Mouse (Mus musculus): ENCODE data around the gene Snx29. TPM values are rescaled to one million over a fixed set of nuclear protein-coding genes. Genes with fewer than 3 reads are reported as not detected.

Gene Snx29
- total RNA-seq, 2 experiments from 2014 or later: 32.1 to 33.4 TPM

GRCm38 (mm10) chr16:11725901-11726300 is 403.2 kb downstream of the Snx29 start:
- intact Hi-C loops (cut with DNase I): no loop called here
- DNase-seq (ENCODE audit: extremely low spot score in 1 of 2, low spot score in 2 of 2): peak in 1 of 2 experiments; percentile 6

- intact Hi-C loops (cut with DNase I): no loop called here
- DNase-seq (ENCODE audit: extremely low spot score in 1 of 2, low spot score in 2 of 2): peak in 1 of 2 experiments; percentile 10
Measured at GRCm38 (mm10) chr16:11727331-11727730, 404.6 kb downstream of the Snx29 start.

GRCm38 (mm10) chr16:11728131-11728530 is 405.4 kb downstream of the Snx29 start:
- DNase-seq (ENCODE audit: extremely low spot score in 1 of 2, low spot score in 2 of 2): no peak
- intact Hi-C loops (cut with DNase I): no loop called here

GRCm38 (mm10) chr16:11728627-11729026 is 405.9 kb downstream of the Snx29 start:
- intact Hi-C loops (cut with DNase I): no loop called here
- DNase-seq (ENCODE audit: extremely low spot score in 1 of 2, low spot score in 2 of 2): peak in 1 of 2 experiments; percentile 4

GRCm38 (mm10) chr16:11729111-11729510 is 406.4 kb downstream of the Snx29 start:
- intact Hi-C loops (cut with DNase I): no loop called here
- DNase-seq (ENCODE audit: extremely low spot score in 1 of 2, low spot score in 2 of 2): peak in 1 of 2 experiments; percentile 2

- intact Hi-C loops (cut with DNase I): no loop called here
- DNase-seq (ENCODE audit: extremely low spot score in 1 of 2, low spot score in 2 of 2): peak in 1 of 2 experiments; percentile 1
Measured at GRCm38 (mm10) chr16:11729815-11730214, 407.1 kb downstream of the Snx29 start.

GRCm38 (mm10) chr16:11731014-11731535 is 408.4 kb downstream of the Snx29 start:
- DNase-seq (ENCODE audit: extremely low spot score in 1 of 2, low spot score in 2 of 2): peak in 1 of 2 experiments; percentile 10
- intact Hi-C loops (cut with DNase I): no loop called here

- peak in 1 of 2 experiments; percentile 12 for DNase-seq (ENCODE audit: extremely low spot score in 1 of 2, low spot score in 2 of 2)
- intact Hi-C loops (cut with DNase I): no loop called here
Measured at GRCm38 (mm10) chr16:11738341-11738740, 415.6 kb downstream of the Snx29 start.

GRCm38 (mm10) chr16:11741951-11742350 is 419.2 kb downstream of the Snx29 start:
- DNase-seq (ENCODE audit: extremely low spot score in 1 of 2, low spot score in 2 of 2): peak in 1 of 2 experiments; percentile 20
- intact Hi-C loops (cut with DNase I): no loop called here

GRCm38 (mm10) chr16:11742351-11742750 is 419.6 kb downstream of the Snx29 start:
- peak in 1 of 2 experiments; percentile 11 for DNase-seq (ENCODE audit: extremely low spot score in 1 of 2, low spot score in 2 of 2)
- intact Hi-C loops (cut with DNase I): no loop called here

- intact Hi-C loops (cut with DNase I): no loop called here
- DNase-seq (ENCODE audit: extremely low spot score in 1 of 2, low spot score in 2 of 2): peak in 1 of 2 experiments; percentile 7
Measured at GRCm38 (mm10) chr16:11743013-11743412, 420.3 kb downstream of the Snx29 start.

- intact Hi-C loops (cut with DNase I): no loop called here
Measured at GRCm38 (mm10) chr16:11743724-11744123, 421.0 kb downstream of the Snx29 start.

GRCm38 (mm10) chr16:11746036-11746435 is 423.3 kb downstream of the Snx29 start:
- intact Hi-C loops (cut with DNase I): no loop called here

More at GRCm38 (mm10) chr16:11743724-11744123, 421.0 kb downstream of the Snx29 start:
- peak in 1 of 2 experiments; percentile 22 for DNase-seq (ENCODE audit: extremely low spot score in 1 of 2, low spot score in 2 of 2)

GRCm38 (mm10) chr16:11747867-11748266 is 425.2 kb downstream of the Snx29 start:
- intact Hi-C loops (cut with DNase I): no loop called here
- DNase-seq (ENCODE audit: extremely low spot score in 1 of 2, low spot score in 2 of 2): peak in 1 of 2 experiments; percentile 13

More at GRCm38 (mm10) chr16:11746036-11746435, 423.3 kb downstream of the Snx29 start:
- DNase-seq (ENCODE audit: extremely low spot score in 1 of 2, low spot score in 2 of 2): peak in 1 of 2 experiments; percentile 11

GRCm38 (mm10) chr16:11749111-11749510 is 426.4 kb downstream of the Snx29 start:
- DNase-seq (ENCODE audit: extremely low spot score in 1 of 2, low spot score in 2 of 2): peak in 1 of 2 experiments; percentile 14
- intact Hi-C loops (cut with DNase I): no loop called here

GRCm38 (mm10) chr16:11750605-11751004 is 427.9 kb downstream of the Snx29 start:
- intact Hi-C loops (cut with DNase I): no loop called here
- peak in 1 of 2 experiments; percentile 2 for DNase-seq (ENCODE audit: extremely low spot score in 1 of 2, low spot score in 2 of 2)

- intact Hi-C loops (cut with DNase I): no loop called here
- peak in 1 of 2 experiments; percentile 9 for DNase-seq (ENCODE audit: extremely low spot score in 1 of 2, low spot score in 2 of 2)
Measured at GRCm38 (mm10) chr16:11752557-11752956, 429.8 kb downstream of the Snx29 start.

- intact Hi-C loops (cut with DNase I): no loop called here
- peak in 1 of 2 experiments; percentile 12 for DNase-seq (ENCODE audit: extremely low spot score in 1 of 2, low spot score in 2 of 2)
Measured at GRCm38 (mm10) chr16:11753466-11753865, 430.8 kb downstream of the Snx29 start.

GRCm38 (mm10) chr16:11754136-11754535 is 431.4 kb downstream of the Snx29 start:
- intact Hi-C loops (cut with DNase I): no loop called here

GRCm38 (mm10) chr16:11755281-11756066 is 432.8 kb downstream of the Snx29 start:
- peak in 1 of 2 experiments; percentile 35 for DNase-seq (ENCODE audit: extremely low spot score in 1 of 2, low spot score in 2 of 2)

More at GRCm38 (mm10) chr16:11754136-11754535, 431.4 kb downstream of the Snx29 start:
- DNase-seq (ENCODE audit: extremely low spot score in 1 of 2, low spot score in 2 of 2): peak in 1 of 2 experiments; percentile 3

More at GRCm38 (mm10) chr16:11755281-11756066, 432.8 kb downstream of the Snx29 start:
- intact Hi-C loops (cut with DNase I): no loop called here

Data from left cerebral cortex, postnatal 10 days (tissue).